Mouse (Mus musculus) thymus, adult 2 months (tissue): Measurements from ENCODE around the gene Gm9508.
"Not testable (repeated sequence)": the region's sequence is repeated elsewhere in the genome, so short reads cannot be mapped to it uniquely, and the experiment has no call there.

Experiments
- CTCF ChIP-seq: fragments of 200-500 bp; IDR thresholded peaks from 2 replicates; pipeline ENCODE4 v1.5.1; 2012; ENCODE audit warnings: mild to moderate bottlenecking, control low read depth, low read length, moderate library complexity, borderline replicate concordance; ENCODE audit not compliant: control insufficient read depth, poor library complexity, insufficient read depth; ENCODE audit errors: extremely low read depth
- POLR2A ChIP-seq: fragments of 200-500 bp; IDR thresholded peaks from 2 replicates; pipeline ENCODE4 v1.6.1; 2012; ENCODE audit warnings: mild to moderate bottlenecking, low read length, control low read depth, moderate library complexity; ENCODE audit not compliant: control insufficient read depth, poor library complexity, insufficient read depth; ENCODE audit errors: extremely low read depth

DNA sequence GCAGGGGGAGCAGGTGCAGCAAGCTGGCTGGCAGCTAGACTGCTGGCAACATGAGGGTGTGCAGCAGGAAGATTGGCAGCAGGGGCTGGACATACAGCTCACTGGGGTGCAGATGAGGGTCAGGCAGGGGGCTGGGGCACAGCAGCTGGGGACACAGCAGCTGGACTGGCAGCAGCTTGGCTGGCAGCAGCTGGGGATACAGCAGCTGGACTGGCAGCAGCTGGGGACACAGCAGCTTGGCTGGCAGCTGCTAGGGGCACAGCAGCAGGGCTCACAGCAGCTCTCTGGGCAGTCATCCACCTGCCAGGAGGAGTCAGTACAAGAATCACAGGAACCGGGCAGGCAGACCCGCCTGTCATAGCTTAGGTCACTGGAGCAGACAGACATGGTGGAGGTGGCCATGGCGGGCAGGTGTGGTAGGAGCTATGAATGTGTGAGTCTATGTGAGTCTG is 6.7 kb downstream of the Gm9508 start, which contains the start of gene Gm19402:
- not testable (repeated sequence) for TF ChIP-seq CTCF, POLR2A
